Mouse (Mus musculus) liver, adult 2 months (tissue): ENCODE measurements around the gene Hbq1a.

Source experiments
- CTCF ChIP-seq: fragments of 200-500 bp; IDR thresholded peaks from 2 replicates; pipeline ENCODE4 v1.5.1; 2011; ENCODE audit warnings: low read depth, low read length, control low read depth
- POLR2A ChIP-seq: fragments of 200-500 bp; IDR thresholded peaks from 2 replicates; pipeline ENCODE4 v1.6.1; 2011; ENCODE audit warnings: low read length, control low read depth; ENCODE audit not compliant: insufficient read depth; ENCODE audit errors: extremely low read depth

DNA sequence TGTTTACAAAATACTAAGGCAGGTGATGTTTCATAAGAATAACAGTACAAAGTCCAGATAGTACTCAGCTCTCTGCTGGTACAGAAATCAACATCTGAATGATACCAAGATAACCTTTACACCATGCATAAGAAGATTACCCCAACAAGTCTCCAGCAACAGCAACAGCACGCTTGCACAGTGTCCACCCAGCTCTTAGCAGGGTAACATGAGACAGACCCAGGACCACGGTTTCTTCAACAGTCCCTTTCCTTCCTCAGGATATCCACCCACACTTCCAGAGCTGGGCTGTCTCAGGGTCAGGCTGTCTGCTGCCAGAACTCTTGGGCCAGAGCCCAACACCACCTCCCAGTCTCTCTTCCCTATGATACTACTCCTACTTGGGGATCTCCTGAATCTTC lies 39.3 kb downstream of the Hbq1a start:
- TF ChIP-seq CTCF (no peak), POLR2A (no peak)
